15 mouse cellular contexts compared by ENCODE assay signal in genomic region chr10:91071768-91072167, GRCm38 (mm10). TPM values are rescaled to one million over a fixed set of nuclear protein-coding genes. Genes with fewer than 3 reads are reported as not detected.
A peak's percentile ranks its signal among the peaks of the same experiment; 100 is the strongest.
DNase-seq lines count a peak whose midpoint lies in the region; ATAC-seq and TF ChIP-seq lines count a peak whose summit lies in the region.
"Had no signal": no experiment of that assay in that cellular context is flagged by ENCODE, and none has a peak within 500 bp of the region (broad histone marks: within the 10 kb centered on the region; RNA-seq: fewer than 3 reads in every experiment).

No protein-coding gene starts in this region.

- DNase-seq in heart, adult 2 months: no peak
- DNase-seq in heart, adult 8-10 months (ENCODE audit: low spot score): no peak
- DNase-seq in thymus, postnatal 0 days (ENCODE audit: low spot score): peak; percentile 42
- DNase-seq in thymus, postnatal 14 days: no peak
- peak; percentile 69 for DNase-seq in embryonic facial prominence, embryonic 14.5 days (ENCODE audit: low spot score)
- no peak for DNase-seq in urinary bladder, adult 2 months (ENCODE audit: low spot score)
- DNase-seq in right cerebral cortex, adult 2 months (ENCODE audit: low spot score in 2 of 2): no peak
- no peak for DNase-seq in natural killer cell, adult 2 months (ENCODE audit: low spot score in 2 of 2)
- DNase-seq: adrenal gland, adult 2 months; cerebellum, adult 18-20 months; gastrocnemius, postnatal 36 days; heart, postnatal 36 days; kidney, postnatal 14 days; lung, adult 2 months had no signal

- TF ChIP-seq EP300 in heart, adult 2 months (IDR thresholded peaks at IDR 0.05; ENCODE audit: insufficient read depth, low read depth, low read length): no peak

- no peaks in the 10 kb centered on the region for H3K27me3 ChIP-seq in heart, adult 2 months (ENCODE audit: control insufficient read depth, insufficient read depth, low read length)
- no peaks in the 10 kb centered on the region for H3K27me3 ChIP-seq in embryonic facial prominence, embryonic 14.5 days (replicated peaks; ENCODE audit: control insufficient read depth, insufficient read depth, low read length)

- intact Hi-C loops in heart, adult 2 months (cut with DNase I): loop anchor here (5.0 kb wide), 1 partner anchor 71 kb away; no protein-coding TSS in a partner anchor

- no peak overlapping the region for H3K9ac ChIP-seq in heart, adult 2 months (ENCODE audit: low read depth, low read length)
- no peak overlapping the region for H3K9ac ChIP-seq in embryonic facial prominence, embryonic 14.5 days (ENCODE audit: low read depth, low read length)

- H3K36me3 ChIP-seq in heart, adult 2 months (ENCODE audit: control insufficient read depth, insufficient read depth, low read length): no peaks in the 10 kb centered on the region; the same call in 1 of the 2 replicates
- peaks cover 44% of the 10 kb centered on the region for H3K36me3 ChIP-seq in embryonic facial prominence, embryonic 14.5 days (ENCODE audit: control insufficient read depth, insufficient read depth, low read length)

- H3K4me3 ChIP-seq in heart, adult 2 months: no peak overlapping the region
- no peak overlapping the region for H3K4me3 ChIP-seq in embryonic facial prominence, embryonic 14.5 days (ENCODE audit: low read depth, low read length)
- H3K4me3 ChIP-seq: erythroblast, embryonic 14.5 days had no signal

- no peaks in the 10 kb centered on the region for H3K9me3 ChIP-seq in embryonic facial prominence, embryonic 14.5 days (ENCODE audit: control insufficient read depth, low read length)

- H3K27ac ChIP-seq in heart, adult 2 months: no peak overlapping the region
- no peak overlapping the region for H3K27ac ChIP-seq in embryonic facial prominence, embryonic 14.5 days (replicated peaks; ENCODE audit: low read depth, low read length)

- 56% methylated on average over 1 of the region's 1 CpGs for WGBS in heart, adult 2 months
- WGBS in embryonic facial prominence, embryonic 14.5 days: 31% methylated on average over 1 of the region's 1 CpGs

- H3K4me2 ChIP-seq in embryonic facial prominence, embryonic 14.5 days (ENCODE audit: low read depth, low read length): no peak overlapping the region

- ATAC-seq in embryonic facial prominence, embryonic 14.5 days (ENCODE audit: low read depth): peak; percentile 50; the same call in 1 of the 2 replicates

- H3K79me2 ChIP-seq in heart, adult 2 months (replicated peaks; ENCODE audit: control insufficient read depth, insufficient read depth, low read length): no peaks in the 10 kb centered on the region; the same call in 1 of the 2 replicates

- TF ChIP-seq POLR2A in heart, adult 2 months (IDR thresholded peaks at IDR 0.05; ENCODE audit: insufficient read depth, low read depth, low read length): no peak

- peaks cover 1% of the 10 kb centered on the region; the same call in 1 of the 2 replicates for H3K4me1 ChIP-seq in heart, adult 2 months (ENCODE audit: control insufficient read depth, insufficient read depth, low read length)
- H3K4me1 ChIP-seq in embryonic facial prominence, embryonic 14.5 days (ENCODE audit: control insufficient read depth, insufficient read depth, low read length): no peaks in the 10 kb centered on the region

- peak; percentile 53 for TF ChIP-seq CTCF in heart, adult 2 months (IDR thresholded peaks at IDR 0.05)

RNA-seq across cellular contexts. Expression of gene Apaf1, which starts 10.8 kb away (rescaled TPM):
- total RNA-seq in heart, adult 2 months (2021): 1 to 10 TPM; 5.2 to 5.6 TPM
- polyA plus RNA-seq in heart, adult 2 months (2012; rRNA removed): 3.9 and 6.4 TPM in 2 replicates
- total RNA-seq in heart, adult 8-10 months (2022): 1 to 10 TPM; 4.3 to 7.4 (median 5.6) TPM
- polyA plus RNA-seq in thymus, postnatal 0 days (2015; fragmentation: Nextera tagmentation; extraction: Ambion mirVana): 18.5 and 20.2 TPM in 2 replicates
- 25.9 and 28.5 TPM in 2 replicates for polyA plus RNA-seq in embryonic facial prominence, embryonic 14.5 days (2014; fragmentation: Nextera tagmentation; extraction: Ambion mirVana)
- 9.2 and 10.3 TPM in 2 replicates for polyA plus RNA-seq in urinary bladder, adult 2 months (2012; rRNA removed)

RNA-seq across cellular contexts. Expression of gene Ikbip, which starts 11.0 kb away (rescaled TPM):
- 10 to 100 TPM; 18.7 to 20.2 TPM for total RNA-seq in heart, adult 2 months (2021)
- 4.2 and 8.3 TPM in 2 replicates for polyA plus RNA-seq in heart, adult 2 months (2012; rRNA removed)
- 10 to 100 TPM; 19.8 to 22.9 (median 21.7) TPM for total RNA-seq in heart, adult 8-10 months (2022)
- 12.2 and 12.3 TPM in 2 replicates for polyA plus RNA-seq in thymus, postnatal 0 days (2015; fragmentation: Nextera tagmentation; extraction: Ambion mirVana)
- 74.3 and 79.6 TPM in 2 replicates for polyA plus RNA-seq in embryonic facial prominence, embryonic 14.5 days (2014; fragmentation: Nextera tagmentation; extraction: Ambion mirVana)
- polyA plus RNA-seq in urinary bladder, adult 2 months (2012; rRNA removed): 42.1 and 42.5 TPM in 2 replicates
- polyA plus RNA-seq: erythroblast, embryonic 14.5 days had no signal

RNA-seq across cellular contexts. Expression of gene Slc25a3, which starts 52.1 kb away (rescaled TPM):
- total RNA-seq in heart, adult 2 months (2021): 1,000 to 10,000 TPM; 2,279 to 2,697 TPM
- 1,459 and 1,712 TPM in 2 replicates for polyA plus RNA-seq in heart, adult 2 months (2012; rRNA removed)
- total RNA-seq in heart, adult 8-10 months (2022): 1,000 to 10,000 TPM; 2,608 to 2,760 (median 2,679) TPM
- polyA plus RNA-seq in thymus, postnatal 0 days (2015; fragmentation: Nextera tagmentation; extraction: Ambion mirVana): 416 and 468 TPM in 2 replicates
- polyA plus RNA-seq in embryonic facial prominence, embryonic 14.5 days (2014; fragmentation: Nextera tagmentation; extraction: Ambion mirVana): 515 and 526 TPM in 2 replicates
- 529 and 576 TPM in 2 replicates for polyA plus RNA-seq in urinary bladder, adult 2 months (2012; rRNA removed)

Comparison
In these comparisons a context has a peak if more than half of its experiments do, and no peak if none do; other contexts are left out.
1. DNase-seq: peak in thymus, postnatal 0 days (single experiment) and embryonic facial prominence, embryonic 14.5 days (single experiment); none in heart, adult 2 months (0 of 2), heart, adult 8-10 months (single experiment), thymus, postnatal 14 days (single experiment), urinary bladder, adult 2 months (single experiment), right cerebral cortex, adult 2 months (0 of 2) and natural killer cell, adult 2 months (0 of 2).